Mouse (Mus musculus) neural tube, embryonic 11.5 days (tissue): ENCODE measurements around the gene Wipf2. TPM values are rescaled to one million over a fixed set of nuclear protein-coding genes. Genes with fewer than 3 reads are reported as not detected.

ENCODE experiments used
- ATAC-seq: fragments of 200-750 bp; cut with Nextera tagmentation; 2 replicates; pipeline ENCODE4 v1.8.0; 2017; ENCODE audit warnings: moderate number of reproducible peaks, mild to moderate bottlenecking, moderate TSS enrichment, moderate library complexity; ENCODE audit not compliant: insufficient read depth, low FRiP score, low TSS enrichment
- DNase-seq: peaks from one replicate; pipeline ENCODE4 v3.0.0-alpha.2; 2015; ENCODE audit warnings: low spot score
- H3K27ac ChIP-seq: fragments of 300-500 bp; sonication (generic); 2 replicates; pipeline ENCODE4 v1.5.1; 2014; ENCODE audit warnings: low read depth, mild to moderate bottlenecking, low read length
- H3K27me3 ChIP-seq: fragments of 300-500 bp; sonication (generic); 2 replicates; pipeline ENCODE4 v1.6.1; 2014; ENCODE audit warnings: mild to moderate bottlenecking, low read length, mixed read lengths; ENCODE audit not compliant: control insufficient read depth, insufficient read depth
- H3K36me3 ChIP-seq: fragments of 300-500 bp; sonication (generic); 2 replicates; pipeline ENCODE4 v1.6.1; 2014; ENCODE audit warnings: mild to moderate bottlenecking, low read length, moderate library complexity, mixed read lengths; ENCODE audit not compliant: control insufficient read depth, insufficient read depth
- H3K4me1 ChIP-seq: fragments of 300-500 bp; sonication (generic); 2 replicates; pipeline ENCODE4 v1.6.1; 2014; ENCODE audit warnings: low read length, mixed read lengths; ENCODE audit not compliant: control insufficient read depth, insufficient read depth
- H3K4me2 ChIP-seq: fragments of 300-500 bp; sonication (generic); 2 replicates; pipeline ENCODE4 v1.6.1; 2014; ENCODE audit warnings: low read depth, mild to moderate bottlenecking, moderate library complexity
- H3K4me3 ChIP-seq: fragments of 300-500 bp; sonication (generic); 2 replicates; pipeline ENCODE4 v1.5.1; 2014; ENCODE audit warnings: low read depth, low read length
- H3K9ac ChIP-seq: fragments of 300-500 bp; sonication (generic); 2 replicates; pipeline ENCODE4 v1.6.1; 2014; ENCODE audit warnings: mild to moderate bottlenecking, low read length
- H3K9me3 ChIP-seq: fragments of 300-500 bp; sonication (generic); 2 replicates; pipeline ENCODE4 v1.6.1; 2016; ENCODE audit warnings: low read length; ENCODE audit not compliant: control insufficient read depth
- WGBS: fragments of 180-500 bp; shearing (Covaris S2); extraction: QIAGEN DNeasy Blood & Tissue Kit; methylation state at CpG from one replicate; pipeline ENCODE4 v1.1.7; 2014; 5-methylcytosine and 5-hydroxymethylcytosine counted together
- polyA plus RNA-seq: library from polyadenylated mRNA; unstranded; fragments of >200 nt; fragmentation: Nextera tagmentation; extraction: Ambion mirVana; gene quantifications from 2 replicates; pipeline ENCODE4 v1.2.1, GENCODE M21; 2014

The Wipf2 gene
- polyA plus RNA-seq, 1 experiment from 2014 or later: 5.6 TPM

DNA sequence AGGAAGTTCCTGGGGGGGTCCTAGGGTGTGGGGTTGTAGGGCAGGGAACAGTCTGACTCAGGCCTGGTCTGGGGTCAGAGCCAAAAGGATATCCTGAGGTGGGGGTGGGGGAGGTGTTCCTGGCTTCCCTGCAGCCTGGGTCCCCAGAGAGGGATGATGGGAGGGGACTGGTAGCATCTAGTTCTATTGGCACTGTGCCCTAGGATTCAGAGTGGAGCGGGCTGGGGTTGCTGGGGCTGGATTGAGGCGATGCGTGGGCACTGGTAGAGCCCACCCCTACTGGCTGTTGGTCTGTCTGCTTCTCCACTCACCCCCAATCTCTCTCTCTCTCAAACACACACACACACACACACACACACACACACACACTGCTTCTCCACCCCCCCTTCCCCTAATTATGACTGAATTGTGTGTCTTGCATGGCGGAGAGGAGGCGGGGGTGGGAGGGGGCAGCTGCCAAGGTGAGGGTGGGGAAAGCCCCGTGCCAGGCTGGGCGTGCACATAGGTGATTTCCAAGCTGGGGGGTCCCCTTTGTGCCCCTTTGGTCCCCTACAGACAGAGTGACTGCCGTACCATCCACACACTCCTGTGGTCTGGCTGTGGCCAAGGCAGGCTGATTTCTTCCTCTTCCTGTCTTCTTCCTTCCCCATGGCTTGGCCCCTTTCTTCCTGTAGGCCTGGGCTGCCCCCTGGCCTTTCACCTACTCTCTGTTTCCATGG is 79.6 kb downstream of the Wipf2 start:
- no peak overlapping the region for H3K4me3 ChIP-seq
- peak overlapping the region; percentile 71; the same call in 1 of the 2 replicates for H3K4me2 ChIP-seq
- peaks cover 68% of the 10 kb centered on the region for H3K4me1 ChIP-seq
- H3K27ac ChIP-seq: peak overlapping the region; percentile 72
- H3K36me3 ChIP-seq: no peaks in the 10 kb centered on the region
- no peak for ATAC-seq
- DNase-seq: no peak
- WGBS: 86% methylated on average over 8 of the region's 8 CpGs
- H3K9me3 ChIP-seq: no peaks in the 10 kb centered on the region
- H3K9ac ChIP-seq: no peak overlapping the region
- H3K27me3 ChIP-seq: no peaks in the 10 kb centered on the region

DNA sequence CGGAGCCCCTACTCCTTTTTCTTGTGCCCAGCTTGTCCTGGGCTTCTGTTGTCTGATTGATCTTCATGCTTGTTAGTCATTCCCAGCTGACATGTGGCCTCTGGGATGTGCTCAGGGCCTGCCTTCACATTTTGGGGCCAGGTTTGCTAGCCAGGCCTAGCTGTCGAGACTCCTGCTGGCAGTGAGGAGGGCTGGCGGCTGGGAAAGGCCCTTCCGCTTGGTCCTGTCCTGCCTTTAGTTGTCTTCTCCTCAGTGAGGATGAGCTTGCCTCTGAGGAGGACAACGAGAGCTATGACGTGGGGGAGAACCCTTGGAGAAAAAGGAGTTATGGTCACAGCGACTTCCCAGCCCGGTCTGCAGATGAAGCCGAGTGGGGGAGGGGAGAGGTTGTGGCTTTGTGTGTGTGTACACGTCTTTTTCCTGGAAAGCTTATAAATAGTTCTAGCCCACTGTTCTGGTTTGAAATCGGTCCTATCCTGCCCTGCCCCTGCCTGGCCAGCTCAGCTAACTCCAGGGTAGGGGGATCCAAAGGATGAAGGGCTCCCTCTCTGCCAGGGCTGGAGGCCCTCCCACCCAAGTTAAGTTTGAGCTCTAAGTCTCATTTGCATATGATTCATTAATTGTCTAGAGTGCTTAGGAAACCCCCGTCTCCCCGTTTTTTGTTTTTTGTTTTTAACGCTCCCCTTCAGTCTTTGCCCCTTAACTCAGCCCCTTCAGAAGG is 80.5 kb downstream of the Wipf2 start:
- 34% methylated on average over 14 of the region's 14 CpGs for WGBS
- peaks cover 60% of the 10 kb centered on the region for H3K4me1 ChIP-seq
- no peak overlapping the region for H3K4me3 ChIP-seq
- no peaks in the 10 kb centered on the region for H3K36me3 ChIP-seq
- DNase-seq: peak; percentile 12
- H3K4me2 ChIP-seq: 0 out of 2 replicates have a peak overlapping the region, but pooled peaks have one; percentile 14
- H3K27me3 ChIP-seq: no peaks in the 10 kb centered on the region
- H3K9me3 ChIP-seq: no peaks in the 10 kb centered on the region
- ATAC-seq: no peak
- no peak overlapping the region for H3K27ac ChIP-seq
- no peak overlapping the region for H3K9ac ChIP-seq

DNA sequence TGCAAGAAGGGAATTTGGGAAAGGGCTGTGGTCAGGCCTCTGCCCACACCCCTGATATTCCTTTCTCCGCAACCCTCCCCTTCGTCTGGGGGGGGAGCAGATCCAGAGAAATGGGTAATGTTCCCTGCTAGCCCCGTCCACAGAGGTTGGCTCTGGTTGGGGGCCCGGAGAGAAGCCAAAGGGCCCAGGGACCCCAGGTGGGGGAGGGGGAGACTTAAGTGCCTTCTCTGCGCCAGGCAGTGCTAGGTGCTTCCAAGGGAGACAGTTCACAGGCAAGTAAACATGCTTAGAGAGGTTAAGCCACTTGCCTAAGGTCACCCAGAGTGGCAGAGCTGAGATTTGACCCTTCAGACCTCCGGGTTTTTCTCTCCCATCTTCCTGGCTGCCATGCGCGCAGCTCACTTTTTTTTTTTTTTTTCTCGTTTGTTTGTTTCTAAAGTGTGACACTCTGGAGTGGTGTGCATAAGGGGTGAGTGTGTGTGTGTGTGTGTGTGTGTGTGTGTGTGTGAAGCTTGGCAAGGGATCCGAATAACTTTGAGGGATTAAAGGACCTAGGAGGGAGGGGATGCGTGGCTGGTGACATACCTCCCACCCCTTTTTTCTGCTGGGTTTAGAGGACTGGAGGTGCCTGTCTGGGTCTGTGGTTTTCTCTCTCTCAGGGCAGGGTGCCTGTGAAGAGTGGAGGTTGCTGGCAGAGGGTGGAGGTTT is 81.6 kb downstream of the Wipf2 start:
- Histone ChIP-seq H3K27ac (no peak overlapping the region), H3K27me3 (no peaks in the 10 kb centered on the region), H3K9ac (no peak overlapping the region)

DNA sequence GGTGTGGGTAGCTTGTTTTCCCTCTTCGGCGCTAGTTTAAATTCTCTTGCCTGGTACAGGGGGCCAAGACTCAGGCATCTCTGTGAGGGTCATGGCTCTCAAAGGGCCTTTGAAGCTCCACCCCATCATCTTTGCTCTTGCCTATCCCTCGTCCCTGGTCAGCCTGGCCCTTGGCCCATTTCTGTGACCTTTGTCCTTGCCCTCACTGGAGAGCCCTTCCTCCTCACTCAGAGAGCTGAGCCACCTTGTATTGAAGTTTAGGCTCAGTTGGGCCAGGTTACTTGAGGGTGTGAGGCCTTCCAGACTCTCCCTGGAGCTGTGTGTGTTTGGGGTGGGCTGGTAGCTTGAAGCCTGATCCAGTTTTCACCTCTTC is 82.2 kb downstream of the Wipf2 start:
- H3K36me3 ChIP-seq: no peaks in the 10 kb centered on the region
- no peak overlapping the region for H3K27ac ChIP-seq
- ATAC-seq: no peak
- peaks cover 43% of the 10 kb centered on the region for H3K4me1 ChIP-seq
- H3K9me3 ChIP-seq: no peaks in the 10 kb centered on the region
- no peaks in the 10 kb centered on the region for H3K27me3 ChIP-seq
- WGBS: 67% methylated on average over 3 of the region's 3 CpGs
- H3K4me2 ChIP-seq: no peak overlapping the region
- no peak for DNase-seq
- H3K4me3 ChIP-seq: no peak overlapping the region
- no peak overlapping the region for H3K9ac ChIP-seq

More for the DNA sequence above, 81.6 kb downstream of the Wipf2 start:
- Histone ChIP-seq H3K36me3 (no peaks in the 10 kb centered on the region), H3K4me2 (no peak overlapping the region), H3K4me3 (no peak overlapping the region), H3K4me1 (peaks cover 48% of the 10 kb centered on the region), H3K9me3 (no peaks in the 10 kb centered on the region)
- ATAC-seq (no peak), DNase-seq (no peak)
- WGBS: 49% methylated on average over 11 of the region's 11 CpGs

- Histone ChIP-seq H3K27ac (no peak overlapping the region), H3K4me1 (peaks cover 22% of the 10 kb centered on the region), H3K4me2 (no peak overlapping the region), H3K36me3 (0 out of 2 replicates have a peak, but pooled peaks cover 2% of the 10 kb centered on the region), H3K27me3 (no peaks in the 10 kb centered on the region), H3K9ac (no peak overlapping the region), H3K4me3 (no peak overlapping the region), H3K9me3 (no peaks in the 10 kb centered on the region)
- 85% methylated on average over 18 of the region's 18 CpGs for WGBS
- DNase-seq (no peak), ATAC-seq (no peak)
Measured at GRCm38 (mm10) chr11:98947969-98948569, 84.6 kb downstream of the Wipf2 start.

- H3K4me2 ChIP-seq: no peak overlapping the region
- H3K27ac ChIP-seq: no peak overlapping the region
- H3K36me3 ChIP-seq: 0 out of 2 replicates have a peak, but pooled peaks cover 2% of the 10 kb centered on the region
- H3K4me1 ChIP-seq: peaks cover 25% of the 10 kb centered on the region
- DNase-seq: no peak
- H3K9ac ChIP-seq: no peak overlapping the region
- no peaks in the 10 kb centered on the region for H3K27me3 ChIP-seq
- 82% methylated on average over 9 of the region's 12 CpGs for WGBS
- ATAC-seq: no peak
- H3K9me3 ChIP-seq: no peaks in the 10 kb centered on the region
- no peak overlapping the region for H3K4me3 ChIP-seq
Measured at GRCm38 (mm10) chr11:98949242-98949957, 86.0 kb downstream of the Wipf2 start.

- Histone ChIP-seq H3K9ac (no peak overlapping the region), H3K4me2 (no peak overlapping the region), H3K27ac (no peak overlapping the region), H3K4me1 (peaks cover 27% of the 10 kb centered on the region), H3K9me3 (no peaks in the 10 kb centered on the region), H3K36me3 (0 out of 2 replicates have a peak, but pooled peaks cover 2% of the 10 kb centered on the region), H3K27me3 (no peaks in the 10 kb centered on the region), H3K4me3 (no peak overlapping the region)
- WGBS: 86% methylated on average over 7 of the region's 7 CpGs
- no peak for DNase-seq
- ATAC-seq: no peak
Measured at GRCm38 (mm10) chr11:98949958-98950460, 86.6 kb downstream of the Wipf2 start.

GRCm38 (mm10) chr11:98950484-98950883 is 87.0 kb downstream of the Wipf2 start:
- 0 out of 2 replicates have a peak, but pooled peaks cover 2% of the 10 kb centered on the region for H3K36me3 ChIP-seq
- no peak overlapping the region for H3K4me3 ChIP-seq
- no peak overlapping the region for H3K27ac ChIP-seq
- ATAC-seq: no peak
- H3K4me2 ChIP-seq: no peak overlapping the region
- no peaks in the 10 kb centered on the region for H3K27me3 ChIP-seq
- DNase-seq: no peak
- no peak overlapping the region for H3K9ac ChIP-seq
- 88% methylated on average over 9 of the region's 9 CpGs for WGBS
- no peaks in the 10 kb centered on the region for H3K9me3 ChIP-seq
- peaks cover 29% of the 10 kb centered on the region for H3K4me1 ChIP-seq
